Mouse (Mus musculus) adrenal gland, postnatal 4 days (tissue): ENCODE data around the gene Ubr4. TPM values are rescaled to one million over a fixed set of nuclear protein-coding genes. Genes with fewer than 3 reads are reported as not detected.
"Not testable (repeated sequence)": the region's sequence is repeated elsewhere in the genome, so short reads cannot be mapped to it uniquely, and the experiment has no call there.

Source experiments
- DNase-seq, 2 experiments: peaks; one replicate each; pipeline ENCODE4 v3.0.0; 2021 to 2022; ENCODE audit warnings: low spot score in 2 of 2, mixed read lengths in 2 of 2
- total RNA-seq, 2 experiments: library from RNA; stranded (reverse); gene quantifications; 2 replicates each; pipeline ENCODE4 v1.2.3; 2021

The Ubr4 gene
- total RNA-seq, 2 experiments from 2014 or later = 114 to 124 TPM

DNA sequence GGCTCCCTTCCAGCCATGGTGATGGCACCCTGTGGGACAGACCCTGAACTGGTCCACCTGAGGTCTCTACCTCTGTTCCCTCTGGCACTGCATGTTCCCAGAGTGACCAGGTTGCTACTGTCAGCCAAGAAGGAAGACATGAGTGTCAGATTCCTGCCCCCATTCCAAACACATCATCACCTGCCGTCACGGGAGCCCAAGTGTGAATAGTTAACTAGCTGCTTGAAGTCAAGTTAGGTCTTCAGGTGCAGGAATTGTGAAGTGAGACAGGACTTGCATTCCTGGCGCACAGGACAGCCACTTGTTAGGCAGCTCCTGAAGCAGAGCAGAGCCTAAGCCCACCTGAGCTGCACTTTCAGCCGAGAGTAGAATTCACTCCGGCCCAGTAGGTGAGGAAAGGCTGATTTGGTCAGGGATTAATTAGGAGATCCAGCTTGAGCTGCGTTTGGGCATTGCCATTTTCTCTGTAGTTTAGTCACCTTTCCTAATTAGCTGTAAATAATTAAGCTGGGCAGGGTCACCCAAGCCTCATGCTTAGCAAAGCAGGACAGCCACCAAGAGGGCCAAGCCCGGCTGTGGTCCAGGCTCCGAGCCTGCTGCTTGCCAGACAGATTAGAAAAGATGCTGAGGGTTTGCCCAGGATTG is 131.2 kb downstream of the Ubr4 start:
- DNase-seq = no peak

DNA sequence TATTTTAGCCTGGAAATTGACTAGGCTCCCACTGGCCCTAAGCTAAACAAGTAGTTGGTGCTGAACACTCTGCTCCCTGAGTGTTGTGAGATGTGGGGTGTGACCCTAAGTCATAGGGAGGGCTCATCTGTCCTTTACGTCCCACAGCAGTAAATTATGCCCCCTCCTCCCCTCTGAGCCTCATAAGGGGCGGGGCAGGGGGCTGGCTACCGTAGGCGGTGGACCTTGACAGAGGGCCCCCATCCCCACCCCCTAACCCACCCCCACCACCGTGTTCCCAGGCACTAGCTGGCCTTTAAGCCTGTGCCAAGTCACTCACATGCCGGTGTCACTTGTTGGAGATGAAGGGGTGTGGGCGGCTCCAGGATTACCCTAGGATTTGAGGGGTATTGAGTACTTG is 132.1 kb downstream of the Ubr4 start:
- DNase-seq = no peak

DNA sequence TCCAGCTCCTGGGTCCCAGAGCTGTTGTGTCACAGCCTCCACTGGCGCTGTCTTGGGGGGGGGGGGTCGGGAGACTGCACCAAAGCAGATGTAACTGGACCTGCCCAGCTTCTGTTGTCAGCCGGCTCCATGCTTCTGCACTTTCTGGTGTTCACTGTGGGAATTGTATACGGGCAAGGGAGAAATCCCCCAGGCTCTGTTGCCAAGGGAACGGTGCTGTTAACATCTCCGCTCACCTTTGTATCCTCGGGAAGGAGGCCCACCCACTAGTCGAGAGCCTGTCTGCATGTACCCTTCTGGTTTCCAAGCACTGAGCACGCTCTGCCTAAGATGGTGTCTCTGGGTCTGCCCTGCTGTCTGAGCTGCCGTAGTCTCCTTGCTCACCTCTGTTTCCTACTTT is 134.7 kb downstream of the Ubr4 start:
- no peak for DNase-seq

DNA sequence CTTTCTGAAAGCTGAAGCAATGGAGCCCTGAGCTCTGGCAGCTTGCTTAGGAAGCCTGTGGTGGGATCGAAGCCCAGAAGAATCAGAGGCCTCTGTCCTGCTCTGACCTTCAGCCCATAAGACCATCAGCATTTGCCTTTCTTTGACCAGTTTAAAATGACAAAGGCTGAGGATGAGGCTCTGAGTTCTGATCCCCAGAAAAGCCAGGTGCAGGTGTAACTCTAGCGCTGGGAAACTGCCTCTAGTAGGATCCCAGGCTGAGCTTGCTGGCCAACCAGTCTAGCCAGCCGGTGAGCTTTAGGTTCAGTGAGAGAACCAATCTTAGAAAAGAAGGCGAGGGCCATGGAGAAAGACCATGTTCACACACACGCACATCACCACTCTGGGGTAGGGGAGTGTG is 135.9 kb downstream of the Ubr4 start:
- no peak for DNase-seq

DNA sequence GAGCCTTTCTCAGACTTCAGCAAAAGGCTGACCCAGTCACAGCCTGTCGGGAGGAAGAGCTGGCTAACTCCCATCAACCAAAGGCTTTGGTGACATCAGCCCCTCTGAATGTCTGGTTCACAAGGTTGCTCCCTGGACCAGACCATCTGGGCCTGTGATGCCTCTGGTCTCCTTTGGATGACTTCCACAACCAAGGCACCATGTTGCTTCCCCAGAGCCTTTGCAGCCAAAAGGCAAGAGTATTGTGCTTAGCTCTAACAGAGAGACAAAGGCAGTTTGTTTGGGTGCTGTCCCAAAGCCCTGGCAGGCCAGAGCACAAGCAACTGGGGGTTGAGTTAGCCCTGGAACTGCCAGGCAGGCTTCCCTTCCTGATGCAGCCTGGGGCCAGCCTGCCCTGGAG is 137.5 kb downstream of the Ubr4 start:
- no peak for DNase-seq

DNA sequence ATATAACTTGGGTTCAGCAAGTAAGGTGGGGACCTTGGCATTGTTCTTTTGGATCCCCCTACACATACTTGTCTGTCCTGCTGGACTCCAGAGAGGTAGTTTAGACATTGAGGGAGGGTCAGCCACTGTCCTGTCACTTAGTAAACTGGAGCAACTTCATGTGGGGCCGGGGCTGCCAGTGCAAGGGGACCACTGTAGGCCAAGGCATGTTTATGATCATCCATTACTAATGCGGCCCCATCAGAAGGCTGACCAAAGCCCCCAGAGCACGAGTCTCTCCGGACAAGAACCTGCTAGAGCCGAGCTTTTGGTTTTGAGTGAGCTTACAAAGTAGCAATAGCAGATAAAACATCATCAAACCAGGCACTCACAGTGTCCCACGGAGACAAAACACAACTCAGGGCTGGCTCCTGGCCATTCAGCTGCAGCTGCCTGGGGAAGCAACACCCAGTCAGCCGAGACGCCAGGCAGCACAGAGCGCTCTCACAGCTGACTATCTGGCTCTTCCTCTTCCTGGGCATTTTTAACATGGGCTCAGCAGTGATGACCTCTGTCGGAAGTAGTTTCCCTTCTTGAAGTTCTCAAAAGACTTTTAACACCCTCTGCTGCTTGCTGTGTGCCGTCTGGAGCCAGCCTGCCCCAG is 138.1 kb downstream of the Ubr4 start:
- no peak for DNase-seq

DNA sequence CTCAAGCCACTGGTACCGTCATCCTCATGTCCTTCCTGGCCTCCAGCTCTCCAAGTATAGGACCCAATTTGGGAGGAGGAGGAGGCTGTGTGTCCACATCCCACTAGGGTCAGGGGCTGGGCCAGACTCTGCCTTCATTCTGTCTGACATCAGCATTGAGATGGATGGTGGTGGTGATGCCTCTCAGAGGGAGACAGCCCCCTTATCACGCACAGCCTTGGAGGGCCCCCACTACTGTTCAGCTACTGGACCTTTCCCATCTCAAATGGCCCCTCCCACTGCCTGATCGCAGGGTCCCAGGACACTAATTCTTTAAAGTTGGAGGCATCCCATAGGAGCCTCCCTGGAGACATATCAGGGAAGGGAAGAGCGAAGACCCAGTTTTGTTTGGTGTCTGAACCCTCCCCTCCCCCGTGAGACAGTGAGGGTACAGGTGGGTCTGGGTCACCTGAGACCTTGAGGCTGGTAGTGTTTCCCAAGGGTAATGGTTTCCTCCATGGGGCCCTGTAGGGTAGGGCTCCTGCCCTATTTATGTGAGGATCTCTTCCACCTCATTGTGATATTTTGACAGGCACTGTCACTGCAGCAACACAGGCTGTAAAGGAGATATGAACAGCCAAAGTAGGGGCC is 139.2 kb downstream of the Ubr4 start:
- DNase-seq = no peak

DNA sequence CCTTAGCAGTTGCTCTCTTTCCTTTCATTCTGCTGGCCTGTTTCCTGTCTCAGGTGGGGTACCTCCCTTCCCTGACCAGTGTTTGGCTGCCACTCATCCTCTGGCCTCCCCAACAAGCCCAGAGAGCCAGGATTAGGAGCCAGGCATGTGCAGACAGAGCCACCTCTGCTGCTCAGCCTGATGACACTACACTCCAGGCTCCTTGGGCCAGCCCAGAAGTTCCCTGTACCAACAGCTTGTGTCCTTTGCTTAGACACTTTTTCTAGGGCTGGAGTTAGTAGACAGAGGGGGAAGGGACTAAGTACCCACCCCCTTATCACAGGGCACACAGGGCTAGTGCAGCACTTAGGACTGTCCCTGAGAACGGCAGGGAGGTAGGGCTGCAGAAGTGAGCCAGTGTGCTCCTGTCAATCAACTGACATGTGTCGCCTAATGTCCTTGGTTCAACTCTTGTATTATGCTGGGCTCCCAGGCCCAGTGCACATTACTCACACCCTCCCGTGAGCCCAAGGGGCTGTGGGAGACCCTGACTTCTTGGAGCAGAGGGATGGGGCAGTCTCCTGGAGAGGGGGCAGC is 139.9 kb downstream of the Ubr4 start:
- DNase-seq = no peak

DNA sequence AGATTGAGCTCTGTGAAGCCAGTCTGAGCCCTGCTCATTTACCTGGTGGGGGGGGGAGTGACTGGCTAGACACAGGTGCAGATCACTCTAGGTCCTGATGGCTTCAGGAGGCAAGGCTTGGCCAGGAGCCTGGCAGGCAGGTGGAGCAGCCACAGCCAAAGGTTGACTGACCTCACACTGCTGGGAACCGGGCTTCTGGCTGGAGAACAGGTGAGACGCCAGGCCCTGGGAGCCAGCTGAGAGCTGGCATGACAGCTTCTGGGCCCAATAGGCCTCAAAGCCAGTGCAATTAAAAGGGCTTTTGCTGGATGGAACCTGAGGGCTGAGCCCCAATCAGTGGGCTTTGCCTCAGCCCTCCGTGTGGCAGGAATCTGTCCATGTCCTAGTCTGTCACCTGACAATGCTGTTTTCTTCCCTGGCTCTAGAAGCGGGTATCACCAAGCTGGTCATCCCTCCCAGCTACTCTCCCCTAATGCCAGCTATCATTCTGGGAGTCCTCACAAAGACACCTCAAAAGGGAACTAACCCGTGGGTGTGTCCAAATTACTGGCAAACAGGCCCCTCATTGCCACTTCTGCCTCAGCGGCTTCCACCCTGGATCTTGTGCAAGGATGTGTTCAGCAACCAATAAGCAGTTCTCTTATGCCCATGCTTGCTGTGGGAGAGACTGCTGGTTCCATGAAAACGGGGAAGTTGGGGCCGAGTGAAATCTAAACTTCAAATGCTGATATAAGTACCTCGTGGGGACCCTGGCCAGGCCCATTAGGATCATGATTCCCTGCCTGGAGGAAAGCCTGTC is 141.0 kb downstream of the Ubr4 start:
- no peak for DNase-seq

DNA sequence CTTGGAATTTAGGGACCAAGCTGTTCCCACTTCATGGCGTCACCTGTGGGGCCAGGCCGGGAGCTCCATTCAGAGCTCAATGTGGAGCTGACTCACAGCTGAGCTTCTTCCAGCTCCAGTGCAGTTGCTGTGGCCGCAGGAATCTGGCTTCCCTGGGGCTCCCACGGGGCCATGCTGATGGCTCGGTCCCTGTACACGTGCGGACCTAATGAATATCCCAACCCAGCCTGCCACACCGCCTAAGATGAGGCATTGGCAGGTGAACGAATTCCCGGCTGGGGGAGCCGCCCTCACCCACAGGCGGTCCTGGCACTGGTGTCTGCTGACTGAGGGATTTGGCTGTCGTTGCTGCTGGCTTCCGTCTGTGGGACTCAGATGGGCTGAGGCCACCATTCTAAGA is 148.4 kb downstream of the Ubr4 start:
- DNase-seq = no peak

DNA sequence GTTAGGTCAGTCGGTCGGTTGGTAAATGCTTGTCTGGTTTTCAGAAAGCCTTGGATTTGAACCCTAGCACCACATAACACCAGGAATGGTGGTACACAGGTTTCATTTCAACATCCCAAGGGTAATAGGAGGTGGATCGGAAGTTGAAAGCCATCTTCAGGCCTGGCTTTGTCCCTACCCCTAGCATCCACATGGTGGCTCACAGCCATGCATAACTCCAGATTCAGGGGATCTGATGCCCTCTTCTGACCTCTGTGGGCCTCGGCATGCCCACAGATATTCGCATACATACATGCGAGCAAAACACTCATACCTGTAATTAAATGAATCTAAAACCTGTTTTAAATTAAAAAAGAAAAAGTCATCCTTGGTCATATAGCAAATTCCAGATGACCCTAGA is 149.3 kb downstream of the Ubr4 start:
- DNase-seq = no peak

DNA sequence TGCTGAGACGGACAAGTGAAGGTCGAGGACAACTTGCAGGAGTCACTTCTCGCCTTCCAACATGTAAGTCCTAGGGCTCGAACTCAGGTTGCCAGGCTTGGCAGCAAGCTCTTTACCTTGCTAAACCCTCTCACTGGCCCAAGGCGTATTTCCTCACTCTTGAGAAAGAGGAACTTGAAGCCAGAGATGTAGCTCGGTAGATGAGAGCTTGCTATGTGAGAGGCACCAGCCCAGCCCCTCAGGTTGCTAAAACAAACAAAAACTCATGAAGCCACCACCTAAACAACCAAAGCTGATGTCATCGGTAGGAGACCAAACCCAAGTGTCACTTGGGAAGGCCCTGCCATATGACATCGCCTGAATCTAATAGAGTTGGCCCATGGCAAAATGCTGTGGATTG is 151.5 kb downstream of the Ubr4 start:
- DNase-seq = no peak

DNA sequence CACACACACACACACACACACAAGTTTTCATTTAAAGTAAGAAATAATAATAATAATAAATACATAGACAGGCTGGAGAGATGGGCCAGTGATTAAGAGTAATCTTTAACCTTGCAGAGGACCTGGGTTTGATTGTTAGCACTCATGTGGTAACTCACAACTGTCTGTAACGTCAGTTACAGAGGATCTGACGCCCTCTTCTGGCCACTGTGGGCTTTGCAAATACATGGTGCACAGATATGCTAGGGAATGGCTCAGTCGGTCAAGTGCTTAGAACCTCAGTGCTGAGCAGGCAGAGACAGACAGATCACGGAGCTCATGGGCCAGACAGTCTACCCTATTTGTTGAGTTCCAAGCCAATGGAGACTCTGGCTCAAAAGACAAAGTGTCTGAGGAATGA is 153.3 kb downstream of the Ubr4 start:
- DNase-seq = no peak

DNA sequence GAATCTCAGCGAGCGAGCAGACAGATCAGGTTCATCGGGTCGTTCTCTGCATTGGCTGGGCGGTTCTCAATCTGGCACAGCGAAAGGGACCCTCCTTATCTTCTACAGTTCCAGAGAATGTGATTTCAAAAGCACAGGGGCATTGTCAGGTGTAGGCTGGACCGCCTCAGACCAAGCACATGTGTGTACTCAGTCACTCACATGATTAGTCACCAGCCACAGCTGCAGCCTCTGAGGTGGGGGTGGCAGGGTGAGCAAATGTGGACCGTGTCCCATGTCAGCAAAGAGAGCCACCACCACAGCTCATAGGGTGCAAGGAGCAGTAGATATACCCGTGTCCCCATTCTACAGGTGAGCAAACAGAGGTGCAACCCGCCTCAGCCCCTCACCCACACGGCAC is 154.3 kb downstream of the Ubr4 start:
- no peak for DNase-seq

DNA sequence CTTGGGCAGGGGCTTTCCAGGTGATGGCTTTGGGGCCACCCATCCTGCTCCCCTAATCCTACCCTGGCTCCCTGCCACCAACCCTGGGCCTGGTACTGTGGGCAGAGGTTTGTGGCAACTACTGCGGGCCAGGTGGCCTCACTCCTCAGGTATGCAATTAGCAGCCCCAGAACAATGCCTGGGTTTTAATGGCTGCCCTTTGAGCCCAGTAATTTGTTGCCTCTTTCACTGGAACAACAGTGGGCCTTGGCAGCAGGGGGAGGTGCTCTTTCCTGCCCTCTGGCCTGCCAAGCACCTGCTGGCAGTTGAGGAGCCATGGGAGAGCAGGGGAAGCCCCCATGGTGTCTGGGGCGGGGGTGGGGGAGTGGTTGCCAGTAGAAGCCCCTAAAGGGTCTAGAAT is 156.7 kb downstream of the Ubr4 start:
- DNase-seq = no peak

DNA sequence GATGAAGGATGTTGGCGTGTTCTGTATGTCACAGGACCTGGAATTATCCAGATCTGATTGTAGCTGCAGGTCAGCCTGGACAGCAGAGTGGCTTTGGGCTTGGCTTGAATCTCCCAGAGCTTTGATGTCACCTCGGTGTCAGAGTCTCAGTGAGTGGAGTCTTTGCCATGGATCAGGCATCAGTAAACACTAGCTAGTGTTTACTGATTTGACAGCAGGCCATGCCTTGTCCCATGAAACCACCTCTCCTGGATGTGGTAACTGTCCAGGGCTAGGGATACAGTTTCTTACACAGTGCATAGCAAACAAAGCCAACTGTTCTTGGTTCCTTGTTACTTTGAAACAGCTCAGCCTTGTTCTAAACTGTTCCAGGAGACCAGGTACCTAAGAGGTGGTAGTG is 159.1 kb downstream of the Ubr4 start:
- no peak for DNase-seq

DNA sequence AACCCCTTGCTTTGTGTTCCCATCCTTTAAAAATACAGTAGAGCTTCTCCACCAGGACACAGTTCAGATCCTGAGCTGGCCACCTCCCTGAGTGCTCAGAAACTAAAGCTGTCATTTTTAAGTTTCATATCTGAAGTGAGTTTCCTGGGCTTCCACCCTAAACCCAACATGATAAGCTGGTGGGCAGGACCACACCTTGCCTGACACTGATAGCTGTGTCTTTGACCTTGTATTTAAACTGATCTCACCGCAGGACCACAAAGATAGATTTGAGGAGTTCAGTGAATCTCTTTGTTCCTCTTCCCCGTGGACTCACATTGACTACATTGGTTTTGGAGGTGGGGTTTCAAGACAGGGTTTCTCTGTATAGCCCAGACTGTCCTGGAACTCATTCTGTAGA is 160.6 kb downstream of the Ubr4 start:
- no peak for DNase-seq

DNA sequence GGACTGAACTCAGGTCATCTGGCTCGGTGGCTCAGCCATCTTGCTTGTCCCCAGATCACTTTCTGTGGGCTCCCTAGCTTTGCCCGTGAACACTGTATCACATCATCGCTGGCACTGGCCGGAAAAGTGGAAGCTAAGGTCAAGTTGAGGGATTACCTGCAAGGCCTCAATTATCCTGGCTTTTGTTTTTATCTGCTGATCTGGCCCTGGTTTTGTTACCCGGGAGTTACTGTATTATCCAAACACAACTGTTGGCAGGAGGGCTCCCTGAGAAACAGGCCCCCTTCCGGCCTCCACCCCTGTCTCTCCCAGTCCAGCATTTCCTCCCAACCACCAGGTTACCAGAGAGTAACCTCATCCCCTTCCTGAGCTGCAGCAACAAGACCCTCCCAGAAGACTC is 166.8 kb downstream of the Ubr4 start:
- DNase-seq = no peak

DNA sequence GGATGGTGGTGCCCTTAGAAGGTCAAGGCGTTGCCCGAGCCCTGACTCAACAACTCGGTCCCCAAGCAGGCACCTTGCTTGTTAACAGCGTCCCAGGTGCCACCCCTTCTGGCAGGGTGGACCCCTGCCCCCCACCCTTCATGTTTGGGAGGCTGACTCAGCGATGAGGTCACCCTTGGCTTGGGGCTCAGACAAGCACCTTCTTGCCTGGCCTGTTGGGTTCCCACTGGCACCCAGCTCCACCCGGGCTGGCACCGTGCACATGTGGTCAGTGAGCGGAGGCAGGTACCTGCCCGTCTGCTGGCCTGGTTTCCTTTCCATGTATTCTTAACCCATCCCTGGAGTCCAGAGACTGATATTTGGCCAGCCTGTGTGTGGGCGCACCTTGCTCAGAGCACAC is 169.5 kb downstream of the Ubr4 start:
- no peak for DNase-seq

DNA sequence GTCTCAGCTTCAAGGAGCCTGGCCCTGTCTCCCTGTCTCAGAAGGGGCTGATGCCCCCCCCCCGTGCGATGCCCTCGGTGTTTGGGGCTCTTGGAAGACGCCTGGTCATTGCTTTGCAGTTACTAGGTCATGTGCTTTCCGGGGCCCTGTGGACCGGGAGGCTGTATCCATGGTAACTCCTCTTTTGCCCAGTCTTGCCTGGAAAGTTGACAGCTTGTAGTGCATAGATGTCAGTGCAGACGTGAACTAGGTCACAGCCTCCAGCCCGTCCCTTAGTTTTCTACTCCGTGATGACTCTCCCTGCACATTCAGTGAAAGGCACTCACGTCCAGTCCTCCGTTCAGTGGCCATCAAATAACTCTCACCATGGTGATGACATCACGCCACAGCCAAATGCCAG is 174.1 kb downstream of the Ubr4 start:
- no peak for DNase-seq

DNA sequence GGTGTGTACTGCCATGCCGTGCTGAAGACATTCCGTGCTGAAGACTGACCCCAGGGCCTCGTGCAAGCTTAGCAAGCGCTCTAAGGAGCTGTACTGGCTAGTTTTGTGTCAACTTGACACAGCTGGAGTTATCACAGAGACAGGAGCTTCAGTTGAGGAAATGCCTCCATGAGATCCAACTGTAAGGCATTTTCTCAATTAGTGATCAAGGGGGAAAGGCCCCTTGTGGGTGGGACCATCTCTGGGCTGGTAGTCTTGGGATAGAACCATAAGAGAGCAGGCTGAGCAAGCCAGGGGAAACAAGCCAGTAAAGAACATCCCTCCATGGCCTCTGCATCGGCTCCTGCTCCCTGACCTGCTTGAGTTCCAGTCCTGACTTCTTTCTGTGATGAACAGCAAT is 177.8 kb downstream of the Ubr4 start, which contains the start of gene Iffo2:
Gene Iffo2 (plus strand): TSS at position 301 of the 400 bp plus-strand sequence.
- not testable (repeated sequence) for DNase-seq

DNA sequence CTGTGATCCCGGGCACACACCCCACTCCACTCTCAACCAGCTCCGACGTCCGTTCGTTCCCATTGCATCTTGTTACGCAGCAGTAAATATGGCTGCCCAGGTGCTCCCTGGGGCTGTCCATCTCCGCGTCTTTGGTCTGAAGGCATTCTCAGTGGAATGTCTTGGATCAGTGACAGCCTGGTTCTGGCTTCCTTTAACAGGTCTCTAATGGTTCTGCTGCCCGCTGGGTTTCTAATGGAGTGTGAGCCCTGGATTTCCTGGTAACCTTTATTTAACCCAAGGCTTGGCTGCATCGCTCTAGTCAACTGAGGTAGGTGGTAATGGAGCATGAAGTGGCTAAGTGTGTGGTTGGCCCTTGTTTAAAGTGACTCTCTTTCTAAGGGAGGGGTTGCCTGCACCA is 179.7 kb downstream of the Ubr4 start:
- no peak for DNase-seq
